Mouse (Mus musculus) MEL (cell line): ENCODE data around the gene Slc10a6. TPM values are rescaled to one million over a fixed set of nuclear protein-coding genes. Genes with fewer than 3 reads are reported as not detected.

Source experiments
- DNase-seq: peaks from one replicate; pipeline ENCODE4 v3.0.0; 2011; ENCODE audit warnings: low read depth, low spot score
- H3K27ac ChIP-seq: 2 replicates; pipeline ENCODE4 v1.5.1; 2012; ENCODE audit warnings: low read depth, mild to moderate bottlenecking, control low read depth, low read length, moderate library complexity; ENCODE audit not compliant: control insufficient read depth
- H3K27me3 ChIP-seq, 2 experiments: fragments of 150-350 bp in 1 of 2; sonication (generic) in 1 of 2; 2 replicates each; pipeline ENCODE4 v1.6.1; 2012; ENCODE audit warnings: low read length in 2 of 2, mild to moderate bottlenecking in 2 of 2, improper control_type of control experiment in 1 of 2, moderate library complexity in 1 of 2; ENCODE audit not compliant: insufficient read depth in 2 of 2, control insufficient read depth in 1 of 2
- H3K36me3 ChIP-seq, 2 experiments: 2 replicates each; pipeline ENCODE4 v1.6.1; 2012 to 2014; ENCODE audit warnings: low read length in 2 of 2, improper control_type of control experiment in 1 of 2, inconsistent platforms in 1 of 2, mild to moderate bottlenecking in 1 of 2; ENCODE audit not compliant: insufficient read depth in 2 of 2, control insufficient read depth in 1 of 2
- H3K4me1 ChIP-seq, 2 experiments: fragments of 150-350 bp in 1 of 2; sonication (generic) in 1 of 2; 2 replicates each; pipeline ENCODE4 v1.6.1; 2012; ENCODE audit warnings: low read length in 2 of 2, improper control_type of control experiment in 1 of 2, mild to moderate bottlenecking in 1 of 2; ENCODE audit not compliant: insufficient read depth in 2 of 2, control insufficient read depth in 1 of 2
- H3K4me3 ChIP-seq, 2 experiments: fragments of 150-350 bp in 1 of 2; sonication (generic) in 1 of 2; 2 replicates each; pipeline ENCODE4 v1.5.1; 2012; ENCODE audit warnings: low read depth in 2 of 2, low read length in 2 of 2, mild to moderate bottlenecking in 2 of 2, moderate library complexity in 2 of 2, control low read depth in 1 of 2, improper control_type of control experiment in 1 of 2; ENCODE audit not compliant: control insufficient read depth in 1 of 2, insufficient read depth in 1 of 2
- H3K79me2 ChIP-seq: 2 replicates; pipeline ENCODE4 v1.6.1; 2012; ENCODE audit warnings: mild to moderate bottlenecking, low read length, moderate library complexity; ENCODE audit not compliant: control insufficient read depth, poor library complexity, insufficient read depth
- H3K9ac ChIP-seq: 2 replicates; pipeline ENCODE4 v1.6.1; 2012; ENCODE audit warnings: low read depth, mild to moderate bottlenecking, control low read depth, low read length, moderate library complexity; ENCODE audit not compliant: control insufficient read depth, poor library complexity, severe bottlenecking
- H3K9me3 ChIP-seq: fragments of 150-350 bp; sonication (generic); replicated peaks from 2 replicates; pipeline ENCODE4 v1.6.1; 2012; ENCODE audit warnings: mild to moderate bottlenecking, low read length, improper control_type of control experiment, moderate library complexity; ENCODE audit not compliant: insufficient read depth
- MAZ ChIP-seq: IDR thresholded peaks from 2 replicates; pipeline ENCODE4 v1.6.1; 2012; ENCODE audit warnings: low read depth, mild to moderate bottlenecking, inconsistent platforms, low read length, improper control_type of control experiment
- MYB ChIP-seq: IDR thresholded peaks from 2 replicates; pipeline ENCODE4 v1.6.1; 2011; ENCODE audit warnings: mild to moderate bottlenecking, low read depth, low read length, improper control_type of control experiment
- MYC ChIP-seq: IDR thresholded peaks from 2 replicates; pipeline ENCODE4 v1.6.1; 2011; ENCODE audit warnings: low read depth, mild to moderate bottlenecking, low read length, improper control_type of control experiment, moderate library complexity
- TCF12 ChIP-seq: IDR thresholded peaks from 2 replicates; pipeline ENCODE4 v1.6.1; 2014; ENCODE audit warnings: low read depth, mild to moderate bottlenecking, inconsistent platforms, low read length, improper control_type of control experiment, moderate library complexity
- polyA plus RNA-seq, 2 experiments: library from polyadenylated mRNA; stranded (reverse) in 1 of 2; unstranded in 1 of 2; fragments of >175 nt in 1 of 2; fragments of >200 nt in 1 of 2; gene quantifications; 2 replicates each; pipeline versions ENCODE4 v1.2.1 to v1.2.4; 2012; ENCODE audit warnings: low replicate concordance in 2 of 2, low read depth in 1 of 2; ENCODE audit not compliant: insufficient read length in 2 of 2, insufficient read depth in 1 of 2, missing spikeins in 1 of 2
- total RNA-seq: library from RNA; depleted of rRNA; stranded (reverse); fragments of 300-350 nt; gene quantifications from 2 replicates; pipeline ENCODE4 v1.2.3, GENCODE M21; 2012; rRNA removed

The Slc10a6 gene
- total and polyA plus RNA-seq, 3 experiments: not detected

GRCm38 (mm10) chr5:103560546-103560945, 68.7 kb downstream of the Slc10a6 start:
- no peaks in the 10 kb centered on the region for H3K27me3 ChIP-seq
- H3K9me3 ChIP-seq: no peaks in the 10 kb centered on the region
- no peak for TF ChIP-seq TCF12
- TF ChIP-seq MYC: no peak
- TF ChIP-seq MAZ: no peak
- no peak for TF ChIP-seq MYB
- TF ChIP-seq, all 39 proteins: peak for 0
- H3K36me3 ChIP-seq: peaks cover 0 to 4% of the 10 kb centered on the region in 2 experiments; a peak in 2 of 4 replicates
- H3K9ac ChIP-seq: no peak overlapping the region
- DNase-seq: no peak
- H3K4me3 ChIP-seq: no peak overlapping the region
- H3K79me2 ChIP-seq: no peaks in the 10 kb centered on the region
- no peak overlapping the region for H3K27ac ChIP-seq
- H3K4me1 ChIP-seq: no peaks in the 10 kb centered on the region

Other genes with a start within 250 kb of the Slc10a6 start
- 15.1 and 18.4 TPM in 2 replicates for gene Ptpn13, start 204.2 kb downstream of the Slc10a6 start, total RNA-seq
- gene Ptpn13, start 204.2 kb downstream of the Slc10a6 start, polyA plus RNA-seq: 10 to 100 TPM; 15.5 to 43.6 TPM
- gene 1700016H13Rik, start 26.6 kb upstream of the Slc10a6 start, total RNA-seq: 0.16 and 0.23 TPM in 2 replicates
- under 1 TPM in 1 of 2 experiments, not detected in 1; 0.40 TPM for gene 1700016H13Rik, start 26.6 kb upstream of the Slc10a6 start, polyA plus RNA-seq
- 5.4 and 7.8 TPM in 2 replicates for gene Aff1, start 63.0 kb upstream of the Slc10a6 start, total RNA-seq
- 10 to 100 TPM in 1 of 2 experiments, not detected in 1; 13.4 TPM for gene Aff1, start 63.0 kb upstream of the Slc10a6 start, polyA plus RNA-seq